Mouse (Mus musculus) ovary, postnatal 10 days (tissue): Measurements from ENCODE around the gene Mecom.

Experiments
- DNase-seq: peaks from one replicate; pipeline ENCODE4 v3.0.0; 2022; ENCODE audit warnings: low spot score

Mecom gene

DNA sequence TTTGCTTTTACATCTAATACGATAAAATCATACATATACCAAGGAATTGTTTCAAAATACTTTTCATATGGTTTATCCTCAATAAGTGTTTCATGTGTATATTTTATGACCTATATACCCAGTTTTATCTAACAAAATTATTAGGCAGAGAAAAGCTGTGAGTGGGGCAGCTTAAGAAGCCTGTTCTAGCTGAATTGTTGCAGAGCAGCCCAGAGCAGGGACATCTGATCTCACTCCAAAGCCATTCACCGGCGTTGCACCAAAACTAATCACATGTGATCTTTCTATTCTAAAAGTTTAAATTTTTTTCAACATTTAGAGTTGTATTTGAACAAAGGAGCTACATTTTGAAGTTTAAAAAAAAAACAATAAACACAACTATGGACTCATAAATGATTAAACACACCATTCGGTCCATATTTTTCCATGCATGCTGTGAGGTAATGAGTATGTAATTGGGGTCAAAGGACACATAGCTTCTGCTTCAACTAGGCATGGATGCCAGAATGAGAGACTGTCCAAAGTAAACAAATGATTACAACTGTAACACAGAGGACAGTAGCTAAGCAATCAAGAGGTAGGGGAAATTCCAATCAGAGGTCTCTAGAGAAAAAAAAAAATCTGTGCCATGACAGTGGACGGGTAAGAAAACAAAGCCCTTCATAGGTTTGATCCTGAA is 64.7 kb downstream of the Mecom start:
- DNase-seq: no peak

DNA sequence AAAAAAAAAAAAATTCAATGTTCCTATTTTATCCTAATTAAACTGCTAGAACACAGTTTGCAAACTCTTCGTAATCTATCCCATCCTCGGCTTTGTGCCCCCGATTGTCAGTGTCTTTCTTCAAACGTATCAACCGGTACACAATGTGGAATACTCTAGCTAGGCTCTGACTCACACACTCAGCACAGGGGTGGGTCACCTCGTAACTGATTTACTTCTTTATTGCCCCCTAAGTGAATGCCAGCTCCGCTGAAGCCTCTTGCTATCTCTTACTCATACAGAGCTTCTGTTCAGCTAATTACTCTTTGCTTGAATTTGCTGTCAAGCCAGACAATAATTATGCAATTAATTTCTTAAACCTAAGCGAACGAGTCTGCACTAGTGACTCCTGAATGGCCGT is 66.1 kb downstream of the Mecom start:
- DNase-seq: no peak

DNA sequence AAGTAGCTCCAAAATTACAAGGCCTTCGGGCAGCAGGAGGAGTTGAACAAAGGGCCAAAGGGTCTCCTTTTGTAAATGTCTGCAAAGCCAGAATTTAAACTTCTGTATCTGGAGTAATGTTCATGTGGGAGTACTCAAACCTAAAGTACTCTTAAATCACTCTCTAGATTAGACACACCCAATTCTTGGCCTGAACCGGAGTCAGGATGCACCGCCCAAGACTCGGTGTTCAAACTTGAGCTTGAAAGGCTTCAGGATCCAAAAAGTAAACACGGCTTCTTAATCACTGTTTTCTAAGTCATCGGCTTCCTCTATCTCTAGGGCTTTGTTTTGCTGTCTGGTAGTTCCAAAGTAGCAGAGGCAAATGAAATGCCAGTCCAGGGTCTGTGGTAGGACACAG is 67.3 kb downstream of the Mecom start:
- DNase-seq: no peak

DNA sequence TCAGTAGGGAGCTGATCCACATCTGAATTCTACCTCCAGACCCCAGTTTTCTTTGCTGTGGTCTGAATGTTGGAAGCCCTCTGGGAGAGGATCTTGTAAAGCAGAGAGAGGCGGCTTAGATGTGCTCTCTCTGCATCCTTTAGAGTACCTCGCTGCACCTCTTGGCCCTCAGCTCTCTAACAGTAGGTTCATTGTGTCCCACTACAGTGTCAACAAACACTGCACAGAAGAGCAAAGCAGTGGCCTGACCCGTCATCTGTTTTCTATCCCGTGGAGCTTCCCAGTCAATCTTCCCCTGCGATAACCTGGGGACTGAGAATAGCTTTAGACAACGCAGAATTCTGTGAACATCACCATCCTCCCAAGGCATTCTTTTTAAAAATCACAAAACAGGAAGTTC is 69.6 kb downstream of the Mecom start:
- no peak for DNase-seq

DNA sequence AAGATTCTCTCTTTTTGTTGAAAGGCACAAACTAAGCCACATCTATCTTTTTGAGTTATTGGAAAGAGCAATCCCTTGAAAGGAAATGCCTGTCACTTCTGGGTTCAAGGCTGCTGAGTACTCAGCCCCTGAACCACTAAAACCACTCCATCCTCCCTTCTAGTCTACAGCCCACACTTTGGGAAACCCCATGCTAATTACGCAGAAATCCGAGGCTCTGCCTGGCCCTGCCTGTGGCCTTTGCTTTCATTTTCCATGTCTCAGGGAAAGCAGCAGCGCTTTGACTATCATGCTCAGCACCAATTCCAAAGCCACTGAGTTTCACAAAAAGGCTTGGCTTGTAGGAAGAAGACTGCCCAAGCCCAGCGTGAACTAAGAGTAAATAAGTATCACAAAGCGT is 70.8 kb downstream of the Mecom start:
- DNase-seq: no peak

DNA sequence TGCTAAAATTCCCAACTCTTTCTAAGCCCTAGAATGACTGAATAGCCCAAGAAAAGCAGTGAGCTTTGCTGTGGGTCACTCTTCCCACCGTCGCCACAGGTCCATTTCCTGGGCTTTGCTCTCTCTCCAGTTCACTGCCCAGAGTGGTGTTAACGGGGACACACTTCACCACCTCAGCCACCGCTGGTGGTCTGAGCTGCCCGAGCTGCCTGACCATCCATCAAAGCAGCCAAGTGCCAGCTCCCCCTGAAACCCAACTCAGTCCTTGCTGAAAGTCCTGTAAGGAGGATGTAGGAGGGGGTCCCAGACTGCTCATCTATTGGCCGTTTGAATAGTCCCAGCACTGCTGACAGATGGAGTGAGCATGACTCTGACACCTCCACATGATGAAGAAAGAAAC is 72.2 kb downstream of the Mecom start:
- DNase-seq: no peak

DNA sequence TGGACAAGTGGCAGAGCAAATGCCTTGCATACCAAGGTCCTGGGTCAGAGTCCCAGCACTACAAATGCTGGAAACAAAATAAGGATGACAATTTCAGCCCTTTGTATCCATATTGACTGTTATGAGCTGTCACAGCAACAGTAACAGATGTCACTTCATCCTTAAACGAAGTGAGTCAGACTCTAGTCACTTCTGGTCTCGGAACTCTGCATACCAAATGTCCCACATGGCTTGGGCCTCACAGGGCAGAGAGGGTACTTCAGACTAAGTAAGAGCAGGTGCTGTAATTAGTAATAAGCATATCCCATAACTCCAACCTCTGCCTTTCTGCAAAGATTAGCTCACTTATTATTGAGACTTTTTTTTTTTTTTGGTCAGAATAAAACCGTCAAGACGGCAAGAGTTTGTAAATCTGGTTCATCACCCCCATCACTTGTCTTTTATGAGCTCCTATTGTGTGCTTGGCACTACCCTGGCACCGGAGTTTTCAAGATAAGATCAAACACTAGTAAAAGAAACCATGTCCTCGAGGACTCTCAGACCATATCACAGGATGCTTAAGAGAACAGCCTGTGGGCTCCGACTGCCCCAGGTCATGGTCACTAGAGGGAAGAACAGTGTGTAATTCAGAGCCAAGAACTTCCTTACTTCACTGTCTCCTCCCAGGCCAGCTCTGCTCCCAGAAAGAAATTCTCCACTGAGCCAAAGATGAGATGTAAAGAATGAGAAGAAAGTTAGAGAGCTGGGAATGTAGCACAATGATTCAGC is 79.6 kb downstream of the Mecom start:
- DNase-seq: no peak

DNA sequence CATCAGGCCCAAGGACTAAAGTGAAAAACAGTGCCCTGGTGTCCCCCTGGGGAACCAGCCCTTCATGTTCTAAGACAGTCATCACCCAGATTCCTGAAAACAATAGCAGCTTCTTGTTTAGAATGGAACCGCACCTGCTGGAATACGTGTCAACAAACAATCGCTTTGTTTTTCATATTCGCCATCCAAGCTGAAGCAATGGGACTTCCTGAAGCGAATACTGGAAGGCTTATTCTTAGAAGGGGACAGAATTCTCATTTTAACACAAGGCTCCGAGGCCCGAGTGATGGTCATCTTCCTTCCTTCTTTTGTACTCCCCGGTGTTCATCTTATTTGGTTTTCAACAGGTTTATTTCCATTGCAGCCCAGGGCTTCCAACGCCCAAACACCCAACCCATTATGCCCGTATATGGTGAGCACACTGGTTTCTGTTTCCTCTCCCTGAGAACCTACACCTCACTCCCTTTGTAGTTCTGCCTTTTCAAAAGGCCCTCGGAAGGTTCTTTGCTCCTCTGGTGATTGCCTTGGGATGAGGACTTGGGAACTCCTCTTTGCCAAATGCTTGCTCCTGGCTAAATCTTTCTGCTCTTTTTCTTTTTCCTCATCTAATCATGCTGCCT is 81.7 kb downstream of the Mecom start:
- no peak for DNase-seq

DNA sequence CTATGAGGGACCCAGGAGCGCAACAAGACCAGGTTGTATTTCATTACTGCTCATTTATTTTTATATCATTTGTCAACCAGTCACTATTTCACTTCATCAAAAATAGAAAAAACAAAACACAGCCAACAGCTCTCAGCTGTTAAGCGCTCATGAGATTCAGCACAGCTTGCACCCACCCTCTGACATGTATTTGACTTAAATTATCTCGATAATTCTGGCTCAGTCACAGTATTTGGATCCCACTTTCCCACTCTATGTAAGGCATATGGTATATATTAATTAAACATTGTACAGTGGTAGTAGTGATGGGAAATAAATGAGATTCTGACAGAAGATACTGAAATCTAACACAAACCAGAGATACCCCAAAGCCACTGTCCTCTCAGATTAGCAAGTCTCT is 83.3 kb downstream of the Mecom start:
- no peak for DNase-seq

DNA sequence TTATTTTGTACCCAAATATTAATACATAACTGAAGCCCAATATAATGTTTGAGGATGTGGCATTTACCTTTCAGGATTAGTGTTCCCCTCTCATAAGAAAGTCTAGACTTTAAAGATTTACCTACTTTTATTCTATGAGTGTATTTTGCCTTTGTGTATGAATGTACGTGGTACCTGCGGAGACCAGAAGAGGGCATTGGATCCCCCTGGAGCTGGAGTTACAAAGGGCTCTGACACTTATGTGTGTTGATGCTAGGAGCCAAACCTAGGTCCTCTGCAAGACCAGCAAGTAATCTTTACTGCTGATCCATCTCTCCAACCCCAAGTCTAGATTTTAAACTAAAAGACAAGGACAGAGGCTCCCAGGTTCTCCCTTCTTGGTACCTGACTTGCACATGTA is 86.0 kb downstream of the Mecom start:
- no peak for DNase-seq

DNA sequence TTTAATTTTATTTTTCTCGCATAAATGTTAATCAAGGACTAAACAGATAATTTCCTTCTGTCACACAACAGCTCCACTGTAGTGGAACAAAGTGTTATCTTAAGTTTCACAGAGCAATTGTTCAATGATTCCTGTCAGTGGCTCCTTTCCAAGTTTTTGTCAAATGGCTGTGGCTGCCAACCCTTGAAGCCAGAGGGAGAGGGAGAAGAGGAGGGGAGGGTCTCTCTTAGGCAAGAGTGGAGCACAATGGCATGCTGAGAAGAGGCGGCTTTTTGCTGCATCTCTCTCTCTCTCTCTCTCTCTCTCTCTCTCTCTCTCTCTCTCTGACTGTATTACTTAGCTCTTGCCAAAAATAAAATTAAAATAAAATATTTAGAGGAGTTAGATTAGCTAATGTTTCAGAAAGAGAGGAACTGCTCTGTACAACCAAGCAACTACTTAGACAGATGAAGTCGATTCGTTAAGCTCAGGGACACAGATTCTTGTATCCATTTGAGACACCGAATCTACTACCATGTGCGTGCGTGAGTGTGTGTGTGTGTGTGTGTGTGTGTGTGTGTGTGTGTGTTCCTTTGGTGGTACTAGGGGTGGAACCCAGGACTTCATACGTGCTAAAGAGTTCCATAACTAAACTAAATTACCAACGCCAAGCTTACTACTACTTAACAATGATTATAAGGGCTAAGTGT is 86.8 kb downstream of the Mecom start:
- DNase-seq: no peak

DNA sequence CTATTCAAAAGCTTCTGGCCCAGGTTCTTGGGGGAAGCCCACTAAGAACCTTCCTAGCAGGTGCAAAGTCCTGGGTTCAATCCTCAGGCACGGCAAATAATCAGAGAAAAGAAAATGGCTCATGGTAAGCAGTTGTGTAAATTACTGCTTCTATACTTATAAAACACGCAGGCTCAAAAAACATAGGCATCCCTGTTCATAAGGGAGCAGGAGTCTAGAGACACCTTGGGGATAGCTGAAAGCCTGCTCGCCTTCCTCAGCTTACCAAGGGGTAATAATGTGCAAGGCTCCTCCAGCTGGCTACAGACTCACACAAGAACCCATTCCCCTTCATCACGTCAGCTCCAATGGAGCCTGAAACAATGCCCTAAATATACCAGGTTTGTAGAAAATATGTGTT is 88.2 kb downstream of the Mecom start:
- no peak for DNase-seq

DNA sequence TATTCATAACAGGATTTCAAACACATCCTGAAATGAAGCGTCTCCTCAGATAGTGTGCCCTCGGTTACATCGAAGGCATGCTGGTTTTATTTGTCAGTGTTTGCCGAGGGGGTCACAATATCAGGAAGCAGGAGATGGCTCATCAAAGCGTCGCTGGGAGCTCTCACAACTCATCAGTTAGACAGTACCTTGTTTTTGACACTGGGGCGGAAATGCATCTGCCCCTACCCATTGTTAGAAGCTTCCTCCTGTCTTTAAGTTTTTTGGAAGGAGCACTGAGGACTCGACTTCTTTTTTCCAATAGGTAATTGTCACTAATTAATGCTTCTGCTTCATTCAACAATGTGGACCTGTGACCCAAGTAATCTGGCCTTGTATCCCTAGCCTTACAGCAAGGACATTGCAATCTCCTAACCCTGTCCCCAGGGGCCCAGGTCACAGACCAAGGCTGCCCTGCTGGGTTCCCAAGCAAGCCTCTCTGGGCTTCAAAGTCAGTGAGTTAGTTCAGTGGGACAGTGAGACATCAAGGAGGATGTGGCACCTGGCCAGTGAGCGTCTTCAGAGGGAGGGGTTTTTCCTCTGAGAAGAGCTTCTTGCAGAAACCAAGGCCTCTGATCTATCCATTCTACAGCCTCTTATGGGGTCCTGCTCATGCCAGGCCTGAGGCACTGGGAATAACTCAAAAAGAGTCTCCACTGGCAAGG is 89.7 kb downstream of the Mecom start:
- DNase-seq: no peak

DNA sequence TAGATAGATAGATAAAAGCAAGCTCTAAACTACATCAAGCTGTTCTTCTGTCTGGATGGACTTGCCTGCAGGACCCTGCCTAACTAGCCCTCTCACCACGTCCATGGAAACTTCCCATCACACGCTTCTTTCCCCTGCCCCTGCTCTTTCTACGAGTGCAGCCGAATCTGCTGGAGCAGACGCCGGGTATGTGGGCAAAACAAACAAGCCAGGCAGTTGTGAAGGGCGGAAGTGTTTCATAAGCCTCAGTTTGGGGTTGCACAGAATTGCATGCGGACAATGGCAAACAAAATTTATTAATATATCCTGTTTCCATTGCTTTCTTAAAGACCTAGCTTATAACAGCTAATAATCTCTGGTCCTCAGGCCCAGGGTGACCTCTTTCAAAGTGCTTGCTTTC is 91.9 kb downstream of the Mecom start:
- DNase-seq: no peak

DNA sequence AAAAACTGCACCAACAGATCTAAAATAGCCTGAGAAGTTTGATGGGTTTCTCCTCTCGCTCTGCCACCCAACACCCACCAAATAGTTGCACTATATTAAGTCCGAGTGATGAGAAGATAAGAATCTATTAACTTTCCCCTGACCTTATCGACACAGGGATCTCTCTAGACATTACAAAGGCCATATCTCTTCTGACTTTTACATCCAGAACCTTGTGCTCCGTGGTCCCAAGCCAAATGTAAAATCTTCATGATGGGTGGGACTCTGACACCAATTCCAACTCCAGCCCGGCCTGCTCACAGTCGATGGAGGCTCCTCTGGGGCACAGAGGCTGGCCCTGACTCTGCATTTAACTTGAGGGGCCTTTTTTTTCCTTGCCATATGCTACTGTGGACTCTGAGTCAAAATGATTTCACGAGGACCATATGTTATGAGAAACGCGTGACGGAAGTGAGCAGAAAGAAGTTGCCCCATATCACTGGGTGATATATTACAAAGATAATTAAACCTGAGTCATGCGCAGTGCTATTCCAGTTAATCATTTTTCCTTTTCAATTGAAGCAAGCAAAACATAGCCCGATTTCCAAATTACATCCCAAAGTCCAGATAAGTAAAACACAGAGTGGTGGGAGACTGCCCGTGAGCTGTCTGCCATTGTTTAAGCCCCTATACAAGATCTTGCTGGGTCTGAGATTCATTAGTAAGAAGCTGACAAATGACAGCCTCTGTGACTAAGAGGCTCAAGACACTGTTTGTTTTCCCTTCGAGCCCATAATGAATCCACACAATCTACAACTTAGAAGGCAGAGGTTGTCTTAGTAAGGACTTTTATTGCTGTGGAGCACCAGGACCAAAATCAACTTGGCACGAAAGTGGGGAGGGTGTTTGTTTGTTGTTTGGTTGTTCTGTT is 94.0 kb downstream of the Mecom start:
- no peak for DNase-seq

DNA sequence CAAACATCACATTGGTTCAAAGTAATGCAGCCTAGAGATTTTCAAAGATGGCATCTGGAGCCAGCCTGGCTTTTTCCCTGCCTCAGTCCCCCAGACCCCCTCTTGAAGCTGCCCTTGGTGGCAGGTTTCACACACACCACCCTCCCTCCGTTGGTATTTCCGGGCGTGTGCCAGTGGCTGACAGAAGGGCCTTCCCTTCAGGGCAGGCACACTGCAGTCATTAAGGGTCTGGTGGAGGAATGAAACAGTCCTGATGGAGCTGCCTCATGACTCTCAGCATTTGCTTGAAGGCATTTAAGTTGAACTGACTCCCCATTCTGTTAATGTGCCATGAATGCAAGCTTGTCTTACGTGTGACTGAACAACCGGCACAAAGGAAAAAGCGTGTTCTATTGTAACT is 94.8 kb downstream of the Mecom start:
- DNase-seq: no peak

DNA sequence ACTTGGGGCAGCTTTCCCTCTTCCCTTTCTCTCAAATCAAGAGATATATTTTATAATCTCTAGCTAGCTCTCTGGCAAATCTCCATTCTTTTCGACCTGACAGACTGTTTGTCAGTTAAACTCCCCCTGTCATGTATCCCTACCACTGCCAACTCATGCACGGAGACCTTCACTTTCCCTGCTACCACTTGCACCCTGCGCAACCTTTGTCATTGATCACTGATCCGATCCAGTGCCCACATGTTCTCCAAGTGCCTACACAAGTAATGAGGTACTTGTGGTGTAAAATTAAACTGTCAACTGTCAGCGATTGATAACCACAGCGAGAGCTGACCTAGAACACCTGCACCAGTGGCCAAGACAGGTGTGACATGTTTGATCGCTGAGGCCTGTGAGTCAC is 95.3 kb downstream of the Mecom start:
- no peak for DNase-seq

DNA sequence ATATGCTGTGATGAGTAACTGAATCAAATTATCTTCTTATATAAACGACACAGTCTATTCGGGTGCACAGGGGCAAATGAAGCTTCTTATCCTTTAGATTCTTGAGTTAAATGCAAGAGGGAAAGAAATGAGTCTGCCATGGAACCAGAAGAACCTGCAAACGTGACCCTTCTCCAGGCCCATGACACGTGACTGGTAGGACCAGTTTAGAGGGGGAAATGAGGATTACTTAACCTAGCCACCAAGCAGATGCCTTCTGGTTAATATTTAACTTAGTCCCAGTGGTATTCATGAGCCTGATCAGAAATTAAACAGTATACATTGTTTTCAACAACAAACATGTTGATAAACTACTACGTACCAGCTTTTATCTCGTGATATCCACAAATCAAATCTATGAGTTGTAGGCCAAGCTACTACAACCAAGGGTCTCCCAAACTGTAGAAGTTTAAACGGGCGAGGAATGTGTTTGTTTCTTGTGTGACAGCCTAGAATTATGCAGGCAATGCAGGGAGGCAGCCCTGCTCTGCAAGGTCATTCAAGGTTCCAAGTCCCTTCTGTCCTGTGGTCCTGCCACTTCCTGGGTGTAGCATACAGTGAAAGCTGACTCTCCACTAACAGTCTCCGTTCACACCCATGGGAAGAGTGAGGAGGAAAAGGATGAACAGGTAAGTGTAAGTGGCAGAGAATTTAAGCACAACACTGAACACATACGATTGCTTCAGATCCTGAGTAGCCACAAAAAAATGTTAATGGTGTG is 97.4 kb downstream of the Mecom start:
- DNase-seq: no peak

DNA sequence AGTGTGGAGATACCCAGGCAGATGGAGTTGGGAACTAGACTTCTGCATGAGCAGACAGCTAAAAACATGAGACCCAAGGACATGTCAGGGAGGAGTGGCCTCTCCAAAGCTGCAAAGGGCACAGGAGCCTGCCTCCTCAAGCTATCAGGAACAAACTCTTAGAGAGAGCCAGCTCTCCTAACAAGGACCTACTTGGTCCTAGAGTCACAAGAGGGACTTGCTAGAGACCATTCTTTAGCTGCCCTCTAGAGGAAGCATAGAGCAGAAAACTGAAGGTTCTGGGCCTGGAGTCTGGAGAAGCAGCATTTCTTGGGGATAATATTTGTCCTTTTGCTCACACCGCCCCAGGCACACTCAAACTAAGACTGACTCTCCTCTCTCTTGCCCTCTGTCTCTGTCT is 99.2 kb downstream of the Mecom start:
- no peak for DNase-seq

DNA sequence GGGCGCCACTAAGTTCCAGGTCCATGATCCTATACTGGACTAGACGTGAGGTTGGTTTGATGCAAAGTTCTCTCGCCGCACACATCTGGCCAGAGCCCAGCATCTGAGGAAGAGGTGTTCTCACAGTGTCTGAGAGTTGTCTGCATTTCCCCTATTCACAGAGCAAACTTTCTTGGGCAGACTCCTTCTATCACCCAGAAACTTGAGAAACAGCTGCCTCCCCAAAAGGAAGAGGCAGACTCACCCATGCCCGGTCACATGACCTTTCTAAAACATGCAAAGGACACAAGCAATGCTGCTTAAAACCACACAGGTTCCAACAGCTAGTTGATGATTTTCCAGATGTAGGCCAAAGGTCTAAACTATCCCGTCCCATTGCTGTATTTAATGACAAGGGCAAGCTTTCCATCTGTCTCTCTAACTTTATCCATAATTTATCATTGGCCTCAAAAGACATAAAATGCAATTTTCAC is 101.8 kb downstream of the Mecom start:
- no peak for DNase-seq
